Mouse (Mus musculus) cerebellum, adult 2 months (tissue): ENCODE measurements around the gene Pias3. TPM values are rescaled to one million over a fixed set of nuclear protein-coding genes. Genes with fewer than 3 reads are reported as not detected.
"Not testable (repeated sequence)": the region's sequence is repeated elsewhere in the genome, so short reads cannot be mapped to it uniquely, and the experiment has no call there.

Experiments used
- DNase-seq, 2 experiments: peaks; one replicate each; pipeline ENCODE4 v3.0.0; 2021
- H3K27ac ChIP-seq: fragments of 200-500 bp; 2 replicates; pipeline ENCODE4 v1.5.1; 2012; ENCODE audit warnings: low read length, control low read depth, inconsistent platforms; ENCODE audit not compliant: insufficient read depth
- H3K27me3 ChIP-seq: fragments of 200-500 bp; 2 replicates; pipeline ENCODE4 v1.6.1; 2012; ENCODE audit warnings: inconsistent platforms, mild to moderate bottlenecking, low read length, moderate library complexity; ENCODE audit not compliant: control insufficient read depth, insufficient read depth
- H3K4me1 ChIP-seq: fragments of 200-500 bp; 2 replicates; pipeline ENCODE4 v1.6.1; 2011; ENCODE audit warnings: low read length; ENCODE audit not compliant: control insufficient read depth, insufficient read depth
- H3K4me3 ChIP-seq: fragments of 200-500 bp; replicated peaks from 2 replicates; pipeline ENCODE3; 2011; ENCODE audit warnings: mild to moderate bottlenecking, low read depth, low read length, control low read depth; ENCODE audit not compliant: insufficient read depth
- CTCF ChIP-seq: fragments of 200-500 bp; IDR thresholded peaks from 2 replicates; pipeline ENCODE4 v1.5.1; 2011; ENCODE audit warnings: low read depth, mild to moderate bottlenecking, control low read depth, low read length, moderate library complexity, borderline replicate concordance; ENCODE audit not compliant: insufficient read depth
- POLR2A ChIP-seq: fragments of 200-500 bp; IDR thresholded peaks from 2 replicates; pipeline ENCODE4 v1.6.1; 2011; ENCODE audit warnings: low read length, control low read depth, borderline replicate concordance; ENCODE audit not compliant: insufficient read depth
- WGBS: fragments of 180-500 bp; shearing (Covaris S2); methylation state at CpG from one replicate; pipeline ENCODE4 v1.1.7; 2018; 5-methylcytosine and 5-hydroxymethylcytosine counted together
- polyA plus RNA-seq: library from polyadenylated mRNA; depleted of rRNA; stranded (reverse); fragments of >200 nt; gene quantifications from 2 replicates; pipeline ENCODE4 v1.2.3, GENCODE M21; 2012

Pias3 gene
- polyA plus RNA-seq, 1 experiment, result 38.6 TPM

GRCm38 (mm10) chr3:96728634-96729402 is 32.6 kb downstream of the Pias3 start:
- DNase-seq, result no peak
- Histone ChIP-seq H3K27ac (no peak overlapping the region), H3K4me3 (peak overlapping the region; percentile 81), H3K27me3 (no peaks in the 10 kb centered on the region), H3K4me1 (peaks cover 13% of the 10 kb centered on the region; the same call in 1 of the 2 replicates)
- WGBS, result 16% methylated on average over 7 of the region's 7 CpGs
- no peak for TF ChIP-seq POLR2A
- no peak for TF ChIP-seq CTCF

GRCm38 (mm10) chr3:96729403-96729784 is 33.2 kb downstream of the Pias3 start:
- Histone ChIP-seq H3K4me3 (no peak overlapping the region), H3K27me3 (no peaks in the 10 kb centered on the region), H3K4me1 (peaks cover 13% of the 10 kb centered on the region; the same call in 1 of the 2 replicates), H3K27ac (no peak overlapping the region)
- TF ChIP-seq POLR2A (no peak), CTCF (no peak)
- WGBS, result 76% methylated on average over 3 of the region's 3 CpGs
- DNase-seq, result no peak

- no peak overlapping the region for H3K4me3 ChIP-seq
- 50% methylated on average over 5 of the region's 5 CpGs for WGBS
- no peaks in the 10 kb centered on the region for H3K27me3 ChIP-seq
- H3K4me1 ChIP-seq, result peaks cover 13% of the 10 kb centered on the region; the same call in 1 of the 2 replicates
- no peak for DNase-seq
- TF ChIP-seq CTCF (no peak), POLR2A (no peak)
- H3K27ac ChIP-seq, result no peak overlapping the region
Observed at GRCm38 (mm10) chr3:96730785-96731184, 34.6 kb downstream of the Pias3 start.

GRCm38 (mm10) chr3:96733984-96734383 is 37.8 kb downstream of the Pias3 start:
- no peak overlapping the region for H3K27ac ChIP-seq
- 98% methylated on average over 1 of the region's 1 CpGs for WGBS

GRCm38 (mm10) chr3:96735200-96735599 is 39.0 kb downstream of the Pias3 start:
- no peak for TF ChIP-seq POLR2A
- no peak for TF ChIP-seq CTCF
- no peak for DNase-seq

More at GRCm38 (mm10) chr3:96733984-96734383, 37.8 kb downstream of the Pias3 start:
- no peak for TF ChIP-seq CTCF
- TF ChIP-seq POLR2A, result no peak
- Histone ChIP-seq H3K4me3 (no peak overlapping the region), H3K4me1 (peaks cover 22% of the 10 kb centered on the region; the same call in 1 of the 2 replicates), H3K27me3 (no peaks in the 10 kb centered on the region)
- DNase-seq, result no peak

GRCm38 (mm10) chr3:96737013-96737740 is 41.0 kb downstream of the Pias3 start:
- TF ChIP-seq POLR2A (no peak), CTCF (no peak)
- WGBS, result 3% methylated on average over 1 of the region's 1 CpGs
- H3K27me3 ChIP-seq, result no peaks in the 10 kb centered on the region
- peaks cover 13% of the 10 kb centered on the region; the same call in 1 of the 2 replicates for H3K4me1 ChIP-seq
- H3K27ac ChIP-seq, result no peak overlapping the region
- no peak overlapping the region for H3K4me3 ChIP-seq
- DNase-seq, result no peak

More at GRCm38 (mm10) chr3:96735200-96735599, 39.0 kb downstream of the Pias3 start:
- Histone ChIP-seq H3K4me1 (peaks cover 14% of the 10 kb centered on the region; the same call in 1 of the 2 replicates), H3K4me3 (no peak overlapping the region), H3K27ac (no peak overlapping the region), H3K27me3 (no peaks in the 10 kb centered on the region)
- 79% methylated on average over 2 of the region's 2 CpGs for WGBS

- 49% methylated on average over 1 of the region's 1 CpGs for WGBS
- no peak for DNase-seq
- H3K4me3 ChIP-seq, result no peak overlapping the region
- H3K27me3 ChIP-seq, result no peaks in the 10 kb centered on the region
- TF ChIP-seq CTCF (no peak), POLR2A (no peak)
- H3K4me1 ChIP-seq, result peaks cover 13% of the 10 kb centered on the region; the same call in 1 of the 2 replicates
- H3K27ac ChIP-seq, result no peak overlapping the region
Observed at GRCm38 (mm10) chr3:96737995-96738394, 41.8 kb downstream of the Pias3 start.

GRCm38 (mm10) chr3:96740279-96740678 is 44.1 kb downstream of the Pias3 start:
- H3K4me1 ChIP-seq, result peaks cover 13% of the 10 kb centered on the region; the same call in 1 of the 2 replicates
- not testable (repeated sequence) for H3K27me3 ChIP-seq, H3K27ac ChIP-seq, H3K4me3 ChIP-seq, DNase-seq
